Mouse (Mus musculus): ENCODE results near the gene Il17d. TPM values are rescaled to one million over a fixed set of nuclear protein-coding genes. Genes with fewer than 3 reads are reported as not detected.

Il17d gene
- polyA plus RNA-seq, 1 experiment from 2014 or later: 7.4 TPM

GRCm38 (mm10) chr14:57537261-57538015 is 12.9 kb downstream of the Il17d start:
- peaks cover 34% of the 10 kb centered on the region for H3K4me1 ChIP-seq (replicated peaks)
- no peaks in the 10 kb centered on the region for H3K9me3 ChIP-seq
- peak overlapping the region; percentile 5; the same call in 1 of the 2 replicates for H3K4me2 ChIP-seq
- H3K36me3 ChIP-seq: peaks cover 6% of the 10 kb centered on the region; the same call in 1 of the 2 replicates
- no peak for ATAC-seq (ENCODE audit: low FRiP score, low read depth)
- 13% methylated on average over 16 of the region's 16 CpGs for WGBS
- H3K27ac ChIP-seq (replicated peaks): 0 out of 2 replicates have a peak overlapping the region, but pooled peaks have one; percentile 12
- 0 out of 2 replicates have a peak, but pooled peaks cover 3% of the 10 kb centered on the region for H3K27me3 ChIP-seq
- H3K9ac ChIP-seq: no peak overlapping the region
- H3K4me3 ChIP-seq: no peak overlapping the region

- Histone ChIP-seq H3K4me1 (replicated peaks) (peaks cover 14% of the 10 kb centered on the region), H3K9ac (no peak overlapping the region), H3K4me3 (no peak overlapping the region), H3K36me3 (peaks cover 18% of the 10 kb centered on the region), H3K27ac (replicated peaks) (no peak overlapping the region), H3K9me3 (no peaks in the 10 kb centered on the region), H3K4me2 (no peak overlapping the region), H3K27me3 (no peaks in the 10 kb centered on the region)
- 88% methylated on average over 11 of the region's 11 CpGs for WGBS
- ATAC-seq (ENCODE audit: low FRiP score, low read depth): no peak
These were observed 16.1 kb downstream of the Il17d start for GRCm38 (mm10) chr14:57540683-57541082.

GRCm38 (mm10) chr14:57542231-57542630 is 17.7 kb downstream of the Il17d start:
- Histone ChIP-seq H3K4me3 (no peak overlapping the region), H3K27me3 (no peaks in the 10 kb centered on the region), H3K9ac (no peak overlapping the region), H3K27ac (replicated peaks) (no peak overlapping the region), H3K36me3 (peaks cover 18% of the 10 kb centered on the region), H3K9me3 (no peaks in the 10 kb centered on the region), H3K4me1 (replicated peaks) (peaks cover 6% of the 10 kb centered on the region), H3K4me2 (no peak overlapping the region)
- 63% methylated on average over 34 of the region's 34 CpGs for WGBS
- ATAC-seq (ENCODE audit: low FRiP score, low read depth): no peak

DNA sequence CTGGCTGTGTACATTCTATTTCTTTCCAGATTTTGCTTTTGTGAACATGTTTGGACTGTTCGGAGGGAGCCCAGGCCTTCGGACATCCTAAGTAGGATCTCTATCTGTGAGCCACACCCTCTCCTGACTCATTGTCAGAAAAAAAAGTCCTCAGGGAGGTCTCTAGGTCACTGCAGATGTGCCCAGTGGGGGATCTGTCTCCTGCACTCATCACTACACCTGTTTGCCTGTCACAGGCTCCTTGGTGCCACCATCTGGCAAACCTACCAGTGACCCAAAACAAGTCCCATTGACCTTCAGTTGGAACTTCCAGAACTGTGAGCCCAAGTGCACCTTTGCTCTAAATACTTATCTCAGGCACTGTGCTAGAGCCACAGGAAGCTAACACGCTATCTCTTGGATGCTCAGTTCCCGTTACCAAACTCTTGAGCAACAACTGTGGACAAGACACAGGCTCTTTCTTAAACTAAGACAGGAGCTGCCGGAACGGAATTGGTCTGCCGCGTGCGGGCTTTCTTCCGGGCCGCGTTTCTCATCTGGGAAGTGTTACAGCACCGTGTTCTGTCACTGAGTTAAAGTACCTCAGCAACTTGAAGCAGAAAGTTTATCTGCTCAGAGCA is 19.0 kb downstream of the Il17d start:
- no peak overlapping the region for H3K4me2 ChIP-seq
- no peak for ATAC-seq (ENCODE audit: low FRiP score, low read depth)
- 94% methylated on average over 13 of the region's 13 CpGs for WGBS

DNA sequence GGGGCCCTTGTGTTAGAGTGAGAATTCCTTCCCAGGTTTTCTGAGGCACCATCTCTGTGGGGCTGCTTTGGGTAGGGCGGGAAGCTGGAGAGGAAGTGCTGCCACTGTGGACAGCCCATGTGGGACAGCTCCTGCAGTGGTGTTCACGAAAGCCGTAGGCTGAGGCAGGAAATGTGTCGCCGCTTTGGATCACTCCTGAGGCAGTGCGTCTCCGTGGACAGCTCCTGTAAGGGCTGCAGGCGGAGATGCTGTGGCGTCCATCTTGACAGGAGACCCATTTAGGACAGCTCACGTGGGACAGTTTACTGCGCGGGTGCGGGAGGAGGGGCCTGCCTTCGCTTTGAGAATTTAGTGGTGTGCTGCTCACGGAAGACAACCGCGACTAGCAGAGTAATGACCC is 20.9 kb downstream of the Il17d start:
- ATAC-seq (ENCODE audit: low FRiP score, low read depth): no peak
- Histone ChIP-seq H3K27me3 (no peaks in the 10 kb centered on the region), H3K9ac (no peak overlapping the region), H3K4me1 (replicated peaks) (no peaks in the 10 kb centered on the region), H3K36me3 (peaks cover 18% of the 10 kb centered on the region), H3K9me3 (no peaks in the 10 kb centered on the region), H3K4me2 (no peak overlapping the region), H3K27ac (replicated peaks) (no peak overlapping the region), H3K4me3 (no peak overlapping the region)
- 80% methylated on average over 17 of the region's 17 CpGs for whole genome bisulfite sequencing

More for the DNA sequence above, 19.0 kb downstream of the Il17d start:
- no peak overlapping the region for H3K4me3 ChIP-seq
- H3K9me3 ChIP-seq: no peaks in the 10 kb centered on the region
- H3K9ac ChIP-seq: no peak overlapping the region
- H3K36me3 ChIP-seq: peaks cover 18% of the 10 kb centered on the region
- H3K27ac ChIP-seq (replicated peaks): no peak overlapping the region
- no peaks in the 10 kb centered on the region for H3K4me1 ChIP-seq (replicated peaks)
- H3K27me3 ChIP-seq: no peaks in the 10 kb centered on the region

- Histone ChIP-seq H3K27ac (replicated peaks) (no peak overlapping the region), H3K4me3 (no peak overlapping the region), H3K4me2 (no peak overlapping the region), H3K9me3 (no peaks in the 10 kb centered on the region), H3K27me3 (no peaks in the 10 kb centered on the region), H3K4me1 (replicated peaks) (no peaks in the 10 kb centered on the region), H3K9ac (no peak overlapping the region), H3K36me3 (peaks cover 18% of the 10 kb centered on the region)
- no peak for ATAC-seq (ENCODE audit: low FRiP score, low read depth)
- 94% methylated on average over 8 of the region's 8 CpGs for WGBS
These were observed 21.6 kb downstream of the Il17d start for GRCm38 (mm10) chr14:57546131-57546530.

DNA sequence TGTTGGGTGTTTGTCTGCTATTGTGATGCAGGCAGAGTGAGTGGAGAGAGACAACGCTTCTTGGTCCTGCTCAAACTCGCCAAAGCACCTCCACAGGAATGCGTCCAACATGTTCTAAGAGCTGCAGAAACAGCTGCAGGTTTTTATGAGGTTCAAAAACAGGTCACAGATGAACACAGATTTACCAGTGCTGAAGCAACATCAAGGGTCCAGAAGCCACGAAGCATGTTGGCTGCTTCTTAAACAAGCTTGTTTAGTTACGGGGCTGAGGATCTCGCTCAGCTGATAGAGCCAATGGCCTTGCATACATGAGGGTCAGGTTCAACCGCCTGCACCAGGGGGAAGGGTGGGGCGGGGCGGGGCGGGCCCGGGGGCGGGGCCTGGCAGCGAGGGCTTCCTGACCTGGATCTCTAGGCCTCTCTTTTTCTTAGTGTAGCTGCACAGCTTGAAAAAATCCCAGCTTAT is 22.0 kb downstream of the Il17d start:
- H3K4me1 ChIP-seq (replicated peaks): no peaks in the 10 kb centered on the region
- H3K9me3 ChIP-seq: no peaks in the 10 kb centered on the region
- ATAC-seq (ENCODE audit: low FRiP score, low read depth): no peak
- 32% methylated on average over 13 of the region's 13 CpGs for WGBS
- no peak overlapping the region for H3K9ac ChIP-seq
- H3K27me3 ChIP-seq: no peaks in the 10 kb centered on the region
- H3K4me3 ChIP-seq: no peak overlapping the region
- peaks cover 18% of the 10 kb centered on the region for H3K36me3 ChIP-seq
- no peak overlapping the region for H3K4me2 ChIP-seq
- H3K27ac ChIP-seq (replicated peaks): no peak overlapping the region

DNA sequence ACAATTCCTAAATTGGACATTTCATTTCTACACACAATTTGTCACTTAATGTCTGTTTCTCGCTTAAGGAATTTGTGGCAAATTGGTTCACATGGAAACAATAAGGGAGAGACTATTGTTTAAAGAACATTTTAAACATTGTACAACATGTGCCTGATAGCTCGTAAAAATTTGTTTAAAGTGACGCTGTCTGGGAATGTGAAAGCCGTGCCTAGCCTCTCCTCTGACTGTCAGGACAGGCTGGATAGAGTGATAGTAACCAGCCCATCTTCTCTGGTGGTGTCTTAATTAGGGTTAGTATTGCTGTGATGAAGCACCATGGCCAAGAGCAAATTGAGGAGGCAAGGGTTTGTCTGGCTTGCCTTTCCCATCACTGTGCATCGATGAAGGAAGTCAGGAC is 22.5 kb downstream of the Il17d start:
- Histone ChIP-seq H3K9me3 (no peaks in the 10 kb centered on the region), H3K4me3 (no peak overlapping the region), H3K27me3 (no peaks in the 10 kb centered on the region), H3K9ac (no peak overlapping the region), H3K4me2 (no peak overlapping the region), H3K27ac (replicated peaks) (no peak overlapping the region), H3K36me3 (peaks cover 16% of the 10 kb centered on the region), H3K4me1 (replicated peaks) (no peaks in the 10 kb centered on the region)
- ATAC-seq (ENCODE audit: low FRiP score, low read depth): no peak
- 81% methylated on average over 5 of the region's 5 CpGs for WGBS

- Histone ChIP-seq H3K27me3 (no peaks in the 10 kb centered on the region), H3K4me3 (no peak overlapping the region), H3K4me2 (no peak overlapping the region), H3K4me1 (replicated peaks) (no peaks in the 10 kb centered on the region), H3K36me3 (peaks cover 7% of the 10 kb centered on the region; the same call in 1 of the 2 replicates), H3K9me3 (no peaks in the 10 kb centered on the region), H3K9ac (no peak overlapping the region), H3K27ac (replicated peaks) (no peak overlapping the region)
- no peak for ATAC-seq (ENCODE audit: low FRiP score, low read depth)
These were observed 28.4 kb downstream of the Il17d start for GRCm38 (mm10) chr14:57552945-57553344.

- no peaks in the 10 kb centered on the region for H3K4me1 ChIP-seq (replicated peaks)
- H3K9me3 ChIP-seq: no peaks in the 10 kb centered on the region
- H3K4me3 ChIP-seq: no peak overlapping the region
- no peak overlapping the region for H3K4me2 ChIP-seq
- no peak overlapping the region for H3K27ac ChIP-seq (replicated peaks)
- ATAC-seq (ENCODE audit: low FRiP score, low read depth): no peak
- WGBS: 97% methylated on average over 5 of the region's 5 CpGs
- H3K9ac ChIP-seq: no peak overlapping the region
- no peaks in the 10 kb centered on the region for H3K27me3 ChIP-seq
- peaks cover 7% of the 10 kb centered on the region; the same call in 1 of the 2 replicates for H3K36me3 ChIP-seq
These were observed 29.9 kb downstream of the Il17d start for GRCm38 (mm10) chr14:57554434-57554833.

DNA sequence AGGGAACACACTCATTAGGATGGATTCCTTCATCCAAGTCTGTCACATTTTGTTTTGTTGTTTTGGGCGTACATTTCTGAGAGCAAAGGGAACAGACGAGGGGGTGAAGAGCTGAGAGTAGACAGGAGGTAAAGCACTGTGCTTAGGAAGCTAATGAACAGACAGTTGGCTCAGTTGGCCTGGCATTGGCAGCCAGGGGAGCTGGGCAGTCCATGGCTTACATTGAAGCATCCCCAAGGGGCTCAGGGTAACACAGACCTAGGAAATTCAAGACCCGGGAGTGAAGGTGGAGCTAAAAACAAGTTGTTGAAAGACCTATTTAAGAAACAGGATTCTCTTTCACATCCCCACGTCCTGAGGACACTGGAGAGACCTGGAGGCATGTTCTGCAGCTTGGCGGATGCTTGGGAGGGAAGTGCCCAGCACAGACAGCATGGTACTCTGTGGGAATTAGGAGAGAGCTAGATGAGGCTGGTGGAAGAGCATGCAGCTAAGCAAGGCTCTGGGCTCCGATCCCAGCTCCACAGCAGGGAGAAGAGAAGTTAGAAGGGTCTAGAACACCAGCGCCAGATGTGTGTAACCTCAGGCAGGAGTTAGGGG is 31.0 kb downstream of the Il17d start:
- Histone ChIP-seq H3K36me3 (peaks cover 7% of the 10 kb centered on the region; the same call in 1 of the 2 replicates), H3K9ac (no peak overlapping the region), H3K4me2 (no peak overlapping the region), H3K27me3 (no peaks in the 10 kb centered on the region), H3K27ac (replicated peaks) (no peak overlapping the region), H3K9me3 (no peaks in the 10 kb centered on the region), H3K4me1 (replicated peaks) (no peaks in the 10 kb centered on the region), H3K4me3 (no peak overlapping the region)
- no peak for ATAC-seq (ENCODE audit: low FRiP score, low read depth)
- WGBS: 84% methylated on average over 7 of the region's 7 CpGs

DNA sequence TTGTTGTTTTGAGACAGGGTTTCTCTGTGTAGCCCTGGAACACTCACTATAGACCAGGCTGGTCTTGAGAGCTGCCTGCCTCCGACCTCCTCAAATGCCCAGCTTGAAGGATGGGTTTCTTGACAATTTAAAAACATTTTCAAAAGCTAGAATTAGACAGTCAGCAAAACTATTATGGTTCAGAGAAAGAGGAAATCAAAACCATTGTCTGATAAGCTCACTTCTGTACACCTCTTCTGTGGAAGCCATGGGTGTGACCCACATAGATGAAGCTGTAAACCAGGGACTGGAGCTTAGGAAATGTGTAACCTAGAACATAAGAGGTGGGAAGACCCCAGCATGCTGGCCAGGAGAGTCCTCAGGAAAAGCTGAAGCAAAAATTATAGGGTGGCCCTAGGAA is 32.3 kb downstream of the Il17d start:
- no peak overlapping the region for H3K27ac ChIP-seq (replicated peaks)
- no peak overlapping the region for H3K4me3 ChIP-seq
- H3K9me3 ChIP-seq: no peaks in the 10 kb centered on the region
- H3K36me3 ChIP-seq: peaks cover 7% of the 10 kb centered on the region; the same call in 1 of the 2 replicates
- no peak overlapping the region for H3K4me2 ChIP-seq
- no peak overlapping the region for H3K9ac ChIP-seq
- H3K4me1 ChIP-seq (replicated peaks): no peaks in the 10 kb centered on the region
- 91% methylated on average over 1 of the region's 1 CpGs for WGBS
- ATAC-seq (ENCODE audit: low FRiP score, low read depth): no peak
- no peaks in the 10 kb centered on the region for H3K27me3 ChIP-seq

Data from hindbrain, embryonic 15.5 days (tissue).